Mouse (Mus musculus) right cerebral cortex, postnatal 10 days (tissue): Measurements from ENCODE around the gene Hist1h3e.

Experiments used
- DNase-seq, 2 experiments: peaks; one replicate each; pipeline ENCODE4 v3.0.0; 2021; ENCODE audit warnings: low spot score in 2 of 2

The Hist1h3e gene

DNA sequence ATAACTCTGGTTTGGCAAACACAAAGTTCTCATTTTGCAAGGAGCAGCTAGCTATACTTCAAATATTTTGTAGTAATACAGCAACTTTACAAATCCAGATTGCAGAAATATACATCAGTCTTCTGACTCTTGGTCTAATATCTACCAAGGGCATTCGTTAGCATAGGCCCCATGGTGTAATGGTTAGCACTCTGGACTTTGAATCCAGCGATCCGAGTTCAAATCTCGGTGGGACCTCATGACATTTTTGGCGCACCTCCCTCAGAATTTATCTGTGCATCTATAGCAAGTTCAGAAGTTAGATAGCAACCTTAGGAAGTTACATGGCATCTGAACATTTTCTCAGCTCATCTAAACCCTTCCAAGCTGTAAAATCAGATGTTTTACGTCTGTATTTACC, 43.3 kb downstream of the Hist1h3e start:
- DNase-seq, result peak; percentile 79 to 80

DNA sequence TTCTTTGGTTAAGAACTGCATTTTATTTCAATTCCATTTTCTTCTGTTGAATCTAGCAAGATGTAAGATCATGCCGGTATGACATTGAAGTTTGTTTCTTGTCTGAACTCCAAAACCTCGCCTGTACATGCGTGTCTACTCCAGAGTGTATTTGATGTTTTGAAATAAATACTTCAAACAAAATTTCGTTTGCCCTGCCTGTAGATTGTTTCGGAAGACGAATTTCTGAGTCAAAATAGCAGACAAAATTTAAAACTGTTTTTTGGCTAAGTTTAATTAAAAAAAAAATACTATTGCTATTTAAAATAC, 43.9 kb downstream of the Hist1h3e start:
- no peak for DNase-seq

DNA sequence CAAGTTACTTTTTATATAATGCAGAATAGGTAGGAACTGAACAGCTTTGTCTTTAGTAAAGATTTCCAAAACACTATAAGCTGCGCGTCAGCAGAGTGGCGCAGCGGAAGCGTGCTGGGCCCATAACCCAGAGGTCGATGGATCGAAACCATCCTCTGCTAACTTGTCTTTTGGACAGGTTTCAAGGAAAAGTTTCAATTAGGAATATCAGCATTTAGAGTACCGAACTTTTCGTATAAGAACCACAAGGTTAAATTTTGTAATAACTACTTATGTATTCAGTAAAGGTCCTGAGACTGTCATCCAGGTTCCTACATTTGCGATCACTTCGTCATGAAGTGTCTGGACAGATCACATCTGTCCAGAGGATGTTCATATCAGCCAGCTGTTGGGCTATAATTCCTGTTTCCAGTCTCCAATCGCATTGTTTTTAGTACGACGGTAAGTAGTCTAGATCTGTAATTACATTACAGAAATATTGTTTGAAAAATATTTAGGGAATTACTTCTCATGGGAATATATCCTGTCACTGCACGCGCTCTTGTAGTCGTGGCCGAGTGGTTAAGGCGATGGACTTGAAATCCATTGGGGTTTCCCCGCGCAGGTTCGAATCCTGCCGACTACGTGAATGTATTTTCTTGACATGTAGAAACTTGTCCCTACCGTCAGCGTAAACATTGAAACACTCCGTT, 44.4 kb downstream of the Hist1h3e start:
- DNase-seq, result peak; percentile 90 to 94

DNA sequence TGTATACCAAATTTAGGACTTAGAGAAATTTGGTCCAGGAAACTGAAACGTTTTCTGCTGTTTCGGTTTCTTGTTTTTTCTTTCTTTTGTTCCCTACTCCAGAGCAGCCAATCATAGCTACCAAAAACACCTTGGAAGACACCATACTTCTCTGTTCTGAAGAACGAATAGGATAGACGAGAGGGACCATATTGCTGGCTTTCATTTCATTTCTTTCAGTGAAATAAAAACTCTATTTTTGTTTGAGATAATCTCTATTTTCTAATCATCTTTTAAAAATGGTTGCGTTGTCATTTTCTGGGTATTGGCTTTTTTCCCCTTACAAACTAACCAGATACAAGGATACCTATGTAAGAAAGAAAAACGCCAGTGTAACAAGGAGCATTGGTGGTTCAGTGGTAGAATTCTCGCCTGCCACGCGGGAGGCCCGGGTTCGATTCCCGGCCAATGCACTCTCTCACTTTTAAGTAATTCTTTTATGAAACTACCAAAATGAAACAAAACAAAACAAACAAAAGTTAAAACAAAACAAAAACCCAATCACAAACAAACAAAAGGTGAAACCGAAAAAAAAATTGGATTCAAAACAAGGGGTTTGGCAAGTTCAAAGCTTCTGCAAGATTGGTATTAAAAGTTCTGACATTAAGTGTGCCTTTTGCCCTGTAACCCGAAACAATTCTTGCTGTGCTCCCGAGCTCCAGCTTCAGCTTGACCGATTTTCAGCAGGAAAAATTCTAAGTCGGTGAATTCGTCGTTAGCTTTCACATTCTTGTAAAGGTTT, 45.2 kb downstream of the Hist1h3e start:
- peak; percentile 73 to 80 for DNase-seq

DNA sequence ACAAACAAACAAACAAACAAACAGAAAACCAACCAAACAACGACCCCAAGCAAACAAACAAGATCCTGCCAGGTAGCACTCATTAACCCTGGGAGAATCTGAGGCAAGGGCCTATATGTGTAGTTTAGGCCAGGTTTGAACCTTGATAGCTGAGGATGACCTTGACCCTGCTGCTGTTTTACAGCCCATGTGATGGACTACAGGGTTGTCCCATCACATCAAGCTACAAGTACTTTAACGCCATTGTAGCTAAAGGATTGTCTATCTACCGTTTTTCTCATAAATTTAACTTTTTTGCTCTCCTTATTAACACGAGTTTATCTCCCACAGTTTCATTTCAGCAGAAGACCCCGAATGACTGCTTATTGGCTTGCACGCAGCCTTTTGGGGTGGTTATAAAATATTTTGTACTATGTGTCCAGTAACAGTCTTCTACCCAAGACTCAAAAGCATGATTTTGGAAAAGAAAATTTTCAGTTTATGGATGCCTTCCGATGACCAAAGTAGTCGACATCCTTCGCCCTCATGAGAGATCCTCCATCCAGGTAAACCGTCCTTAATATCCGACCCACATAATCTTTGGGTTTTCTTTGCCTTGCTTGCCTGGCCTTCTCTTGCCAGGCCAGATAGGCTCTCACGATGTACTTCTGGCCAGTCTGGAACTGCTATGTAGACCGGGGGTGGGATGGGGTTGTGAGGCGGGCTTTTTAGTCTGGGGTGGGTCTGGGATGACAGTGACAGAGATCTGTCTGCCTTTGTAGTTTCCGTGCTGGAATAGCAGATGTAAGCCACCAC, 46.1 kb downstream of the Hist1h3e start:
- no peak for DNase-seq

DNA sequence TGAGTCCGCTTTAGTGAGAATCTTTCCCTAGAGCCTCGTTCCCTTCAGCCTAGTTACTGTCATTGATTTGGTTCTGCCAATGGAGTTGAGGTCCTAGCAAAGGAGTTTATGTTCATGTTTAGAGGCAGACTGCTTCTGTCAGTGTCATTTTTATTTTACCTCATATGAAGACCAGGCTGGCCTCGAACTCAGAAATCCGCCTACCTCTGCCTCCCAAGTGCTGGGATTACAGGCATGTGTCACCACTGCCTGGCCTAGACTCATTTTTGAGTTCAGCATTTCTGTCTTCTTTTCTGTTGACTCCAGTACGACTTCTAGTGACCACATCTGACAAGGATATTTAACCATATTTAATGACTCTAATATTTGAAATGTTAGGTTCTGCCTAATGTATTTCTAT, 46.9 kb downstream of the Hist1h3e start:
- DNase-seq, result no peak

DNA sequence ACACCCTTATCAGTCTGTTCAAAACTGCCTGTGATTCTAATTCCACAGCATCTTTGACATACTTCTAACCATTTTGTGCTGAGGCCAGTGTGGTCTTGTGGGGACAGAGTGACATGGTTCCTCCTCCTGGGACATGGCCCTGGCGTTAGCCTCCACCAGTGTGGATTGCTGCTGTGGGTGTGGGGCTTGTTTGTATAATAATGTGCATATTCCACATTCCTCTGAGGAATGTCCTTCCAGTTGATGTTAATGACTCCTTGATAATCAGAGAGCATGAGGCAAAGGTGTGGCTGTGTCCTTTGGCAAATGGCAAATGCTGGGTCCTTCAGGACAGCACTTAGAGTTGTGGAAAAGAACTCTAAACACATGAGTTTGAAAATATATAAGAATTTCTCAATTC, 48.7 kb downstream of the Hist1h3e start:
- no peak for DNase-seq
